Mouse (Mus musculus): Measurements from ENCODE around the gene D930020B18Rik. TPM values are rescaled to one million over a fixed set of nuclear protein-coding genes. Genes with fewer than 3 reads are reported as not detected.

The D930020B18Rik gene
- total and polyA plus RNA-seq, 3 experiments, result not detected

DNA sequence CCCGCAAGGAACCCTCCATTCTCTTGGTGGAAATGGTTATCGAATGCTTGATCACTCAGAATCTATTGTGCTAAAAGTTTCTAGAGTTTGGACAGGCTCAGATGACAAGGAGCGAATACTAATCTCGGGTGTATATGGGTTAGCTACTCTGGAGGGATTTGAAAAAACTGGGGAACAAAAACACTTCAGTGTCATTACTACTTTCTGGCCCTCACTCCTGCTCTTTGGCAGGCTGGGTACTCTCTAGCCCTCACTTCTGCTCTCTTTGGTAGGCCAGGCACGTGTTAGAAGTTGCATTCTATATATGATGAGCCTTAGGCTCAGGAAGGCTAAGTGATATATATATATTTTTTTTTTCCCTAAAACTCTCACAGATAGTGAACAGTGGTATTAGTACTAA lies 1.8 kb upstream of the D930020B18Rik start:
- DNase-seq (ENCODE audit: extremely low read depth), result no peak
- H3K36me3 ChIP-seq (replicated peaks in 1 of 2; ENCODE audit: control insufficient read depth in 1 of 2, insufficient read depth in 1 of 2, low read length in 1 of 2), result no peaks in the 10 kb centered on the region
- 0 out of 2 replicates have a peak, but pooled peaks have one; percentile 7 for TF ChIP-seq BHLHE40 (IDR thresholded peaks at IDR 0.05; ENCODE audit: low read depth, low read length)
- no peak for TF ChIP-seq ZKSCAN1 (IDR thresholded peaks at IDR 0.05; ENCODE audit: borderline replicate concordance, low read depth, low read length)
- dilution Hi-C loops (cut with MboI; ENCODE audit: extremely low pct_ligation_motif_present, extremely low pct_unique_long_range_greater_than_20kb, low sequenced_read_pairs) (no loop called here), in situ Hi-C loops (cut with MboI; ENCODE audit: low pct_ligation_motif_present, low pct_unique_long_range_greater_than_20kb, low sequenced_read_pairs) (loop anchor here (10.0 kb wide), 1 partner anchor 425 kb away; no protein-coding TSS in a partner anchor)
- H3K4me3 ChIP-seq (replicated peaks in 1 of 3; ENCODE audit: low read depth in 2 of 3, low read length in 2 of 3, poor library complexity in 1 of 3), result no peak overlapping the region
- no peak overlapping the region for H3K27ac ChIP-seq (ENCODE audit: insufficient read depth, low read depth)
- H3K9me3 ChIP-seq (replicated peaks; ENCODE audit: low read length), result peaks cover 3% of the 10 kb centered on the region
- H3K4me1 ChIP-seq (ENCODE audit: control insufficient read depth in 1 of 2, insufficient read depth in 2 of 2), result peaks cover 5 to 19% of the 10 kb centered on the region in 2 experiments
- H3K9ac ChIP-seq (ENCODE audit: insufficient read depth, low read depth), result no peak overlapping the region
- H3K79me2 ChIP-seq (replicated peaks; ENCODE audit: control insufficient read depth, extremely low read depth, insufficient read depth, poor library complexity, severe bottlenecking), result no peaks in the 10 kb centered on the region
- no peak overlapping the region for H3K4me2 ChIP-seq (ENCODE audit: insufficient read depth, low read depth, poor library complexity, severe bottlenecking)
- H3K27me3 ChIP-seq (replicated peaks), result peaks cover 11% of the 10 kb centered on the region

DNA sequence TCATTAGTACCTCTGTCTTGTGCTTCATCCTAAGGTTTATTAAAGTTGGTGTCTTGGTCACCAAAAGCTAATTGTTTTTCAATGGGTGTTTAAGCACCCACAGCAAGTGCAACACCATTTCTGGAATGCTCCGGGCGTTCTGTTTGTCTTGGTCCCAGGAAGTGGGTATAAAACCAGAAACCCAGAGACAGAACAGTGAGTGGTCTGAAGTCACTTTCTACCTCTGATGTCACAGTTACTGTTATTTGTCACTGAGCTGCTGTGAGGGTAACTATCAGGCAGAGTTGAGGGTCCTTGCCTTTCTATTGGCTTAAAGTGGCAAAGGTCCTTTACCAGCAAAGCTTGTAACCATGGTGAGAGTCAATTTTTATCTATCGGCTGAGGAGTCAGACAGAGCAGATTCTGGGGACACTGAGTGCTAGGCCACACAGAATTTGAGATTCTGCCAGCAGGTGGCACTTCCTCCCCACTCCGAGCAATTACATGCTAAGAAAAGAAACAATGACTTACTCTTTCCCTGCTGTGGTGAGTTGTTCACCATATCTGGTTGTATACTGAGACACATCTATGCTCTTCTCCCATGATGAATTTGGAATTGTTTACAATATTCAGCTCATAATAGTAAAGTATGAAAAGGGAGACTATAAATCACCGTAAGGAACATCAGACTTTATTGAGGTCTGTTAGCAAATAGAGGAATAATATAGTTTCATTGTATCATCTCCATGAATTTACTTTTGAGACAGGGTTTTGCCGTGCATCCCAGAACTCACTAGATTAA lies 1.0 kb upstream of the D930020B18Rik start:
- Histone ChIP-seq H3K9me3 (replicated peaks; ENCODE audit: low read length) (peaks cover 3% of the 10 kb centered on the region), H3K9ac (ENCODE audit: insufficient read depth, low read depth) (no peak overlapping the region), H3K4me1 (ENCODE audit: control insufficient read depth in 1 of 2, insufficient read depth in 2 of 2) (peaks cover 5 to 17% of the 10 kb centered on the region in 2 experiments), H3K79me2 (replicated peaks; ENCODE audit: control insufficient read depth, extremely low read depth, insufficient read depth, poor library complexity, severe bottlenecking) (no peaks in the 10 kb centered on the region), H3K4me3 (replicated peaks in 1 of 3; ENCODE audit: low read depth in 2 of 3, low read length in 2 of 3, poor library complexity in 1 of 3) (no peak overlapping the region), H3K4me2 (ENCODE audit: insufficient read depth, low read depth, poor library complexity, severe bottlenecking) (peak overlapping the region; percentile 96; the same call in 1 of the 2 replicates), H3K36me3 (replicated peaks in 1 of 2; ENCODE audit: control insufficient read depth in 1 of 2, insufficient read depth in 1 of 2, low read length in 1 of 2) (no peaks in the 10 kb centered on the region), H3K27me3 (replicated peaks) (peaks cover 11% of the 10 kb centered on the region), H3K27ac (ENCODE audit: insufficient read depth, low read depth) (no peak overlapping the region)
- in situ Hi-C loops (cut with MboI; ENCODE audit: low pct_ligation_motif_present, low pct_unique_long_range_greater_than_20kb, low sequenced_read_pairs), result no loop called here
- TF ChIP-seq MEF2A (IDR thresholded peaks at IDR 0.05; ENCODE audit: borderline replicate concordance, low read depth, low read length) (peak; percentile 94), EP300 (IDR thresholded peaks at IDR 0.05; ENCODE audit: low read length) (peak; percentile 45; the same call in 1 of the 2 replicates), RAD21 (IDR thresholded peaks at IDR 0.05; ENCODE audit: low read depth, low read length) (peak; percentile 85), GABPA (IDR thresholded peaks at IDR 0.05; ENCODE audit: insufficient replicate concordance, low read depth, low read length) (no peak), SMC3 (IDR thresholded peaks at IDR 0.05; ENCODE audit: low read depth, low read length) (peak; percentile 66), JUN (IDR thresholded peaks at IDR 0.05; ENCODE audit: insufficient read depth, low read depth, low read length) (peak; percentile 71), ETS1 (conservative IDR thresholded peaks at IDR 0.05; ENCODE audit: low read depth, low read length) (peak; percentile 20; the same call in 1 of the 2 replicates), JUND (conservative IDR thresholded peaks at IDR 0.05; ENCODE audit: low read depth, low read length) (peak; percentile 87), POLR2AphosphoS2 (IDR thresholded peaks at IDR 0.05; ENCODE audit: low read depth, low read length) (no peak), MAFK (IDR thresholded peaks at IDR 0.05; ENCODE audit: insufficient replicate concordance, low read length) (no peak), ZC3H11A (IDR thresholded peaks at IDR 0.05; ENCODE audit: low read depth, low read length) (peak; percentile 2; the same call in 1 of the 2 replicates), IRF4 (IDR thresholded peaks at IDR 0.05; ENCODE audit: low read depth, low read length) (peak; percentile 74), CTCF (conservative IDR thresholded peaks at IDR 0.05 in 1 of 2, IDR thresholded peaks at IDR 0.05 in 1 of 2; ENCODE audit: low read depth in 2 of 2, low read length in 2 of 2) (peak; percentile 31 to 86; a peak in 3 of 4 replicates)
- dilution Hi-C loops (cut with MboI; ENCODE audit: extremely low pct_ligation_motif_present, extremely low pct_unique_long_range_greater_than_20kb, low sequenced_read_pairs), result no loop called here
- peak; percentile 71 for DNase-seq (ENCODE audit: extremely low read depth)

Measured in CH12.LX (cell line).